Mouse (Mus musculus) C2C12 (cell line): ENCODE data around the gene Rph3al. TPM values are rescaled to one million over a fixed set of nuclear protein-coding genes. Genes with fewer than 3 reads are reported as not detected.

Experiments
- H3K27me3 ChIP-seq: one replicate; pipeline ENCODE4 v1.6.1; 2011; ENCODE audit not compliant: control insufficient read depth, insufficient read depth, insufficient read length
- H3K36me3 ChIP-seq: one replicate; pipeline ENCODE4 v1.6.1; 2011; ENCODE audit not compliant: control insufficient read depth, insufficient read depth
- H3K4me3 ChIP-seq: one replicate; pipeline ENCODE4 v1.5.1; 2011; ENCODE audit warnings: mild to moderate bottlenecking, control low read depth; ENCODE audit not compliant: poor library complexity, insufficient read depth, severe bottlenecking
- H3K79me2 ChIP-seq: one replicate; pipeline ENCODE4 v1.6.1; 2011; ENCODE audit not compliant: control insufficient read depth, insufficient read depth
- H3K79me3 ChIP-seq: one replicate; pipeline ENCODE4 v1.6.1; 2011; ENCODE audit warnings: low read depth, control low read depth
- H3ac ChIP-seq: one replicate; pipeline ENCODE3; 2011; ENCODE audit warnings: low read depth; ENCODE audit not compliant: control insufficient read depth, insufficient read length
- CEBPB ChIP-seq: IDR thresholded peaks from one replicate; pipeline ENCODE4 v1.6.1; 2011; ENCODE audit warnings: low read depth, mild to moderate bottlenecking, control low read depth, moderate library complexity
- CTCF ChIP-seq: IDR thresholded peaks from one replicate; pipeline ENCODE4 v1.5.1; 2011; ENCODE audit not compliant: control insufficient read depth, insufficient read depth, insufficient read length
- FOSL1 ChIP-seq: IDR thresholded peaks from one replicate; pipeline ENCODE4 v1.8.0; 2011; ENCODE audit warnings: mild to moderate bottlenecking, low read length; ENCODE audit not compliant: poor library complexity, insufficient read depth, severe bottlenecking
- MAX ChIP-seq: IDR thresholded peaks from one replicate; pipeline ENCODE4 v1.6.1; 2011; ENCODE audit warnings: mild to moderate bottlenecking, control low read depth
- MYOD1 ChIP-seq: IDR thresholded peaks from one replicate; pipeline ENCODE4 v1.6.1; 2011; ENCODE audit warnings: low read depth; ENCODE audit not compliant: control insufficient read depth, insufficient read length
- MYOG ChIP-seq: IDR thresholded peaks from one replicate; pipeline ENCODE4 v1.6.1; 2011; ENCODE audit not compliant: control insufficient read depth, insufficient read length; ENCODE audit errors: extremely low read depth
- USF1 ChIP-seq: IDR thresholded peaks from one replicate; pipeline ENCODE4 v1.6.1; 2011; ENCODE audit warnings: low read depth, mild to moderate bottlenecking, control low read depth, moderate library complexity
- polyA plus RNA-seq: library from polyadenylated mRNA; unstranded; fragments of >200 nt; fragmentation: generic; extraction: Trizol; gene quantifications from one replicate; pipeline ENCODE4 v1.2.1, GENCODE M21; 2012; ENCODE audit warnings: missing spikeins

Rph3al gene
- polyA plus RNA-seq, 1 experiment, result 0.11 TPM

GRCm38 (mm10) chr11:75976748-75977147 lies 38.5 kb upstream of the Rph3al start:
- no peaks in the 10 kb centered on the region for H3K36me3 ChIP-seq
- TF ChIP-seq MYOD1 (no peak), MYOG (no peak), CEBPB (no peak), MAX (no peak), FOSL1 (no peak), USF1 (no peak), CTCF (no peak)
- no peaks in the 10 kb centered on the region for H3K79me2 ChIP-seq
- no peak overlapping the region for H3ac ChIP-seq
- no peak overlapping the region for H3K4me3 ChIP-seq
- H3K79me3 ChIP-seq, result no peaks in the 10 kb centered on the region
- H3K27me3 ChIP-seq, result peaks cover 3% of the 10 kb centered on the region

GRCm38 (mm10) chr11:75973988-75974387 lies 35.8 kb upstream of the Rph3al start:
- TF ChIP-seq FOSL1 (no peak), CEBPB (no peak), MYOG (no peak), USF1 (no peak), MAX (no peak), MYOD1 (no peak), CTCF (no peak)
- no peaks in the 10 kb centered on the region for H3K79me2 ChIP-seq

GRCm38 (mm10) chr11:75972916-75973567 lies 34.8 kb upstream of the Rph3al start:
- Histone ChIP-seq H3K4me3 (no peak overlapping the region), H3K79me2 (no peaks in the 10 kb centered on the region)

More at GRCm38 (mm10) chr11:75973988-75974387, 35.8 kb upstream of the Rph3al start:
- H3K79me3 ChIP-seq, result no peaks in the 10 kb centered on the region
- no peak overlapping the region for H3K4me3 ChIP-seq
- H3K27me3 ChIP-seq, result peaks cover 13% of the 10 kb centered on the region
- H3K36me3 ChIP-seq, result no peaks in the 10 kb centered on the region
- H3ac ChIP-seq, result no peak overlapping the region

GRCm38 (mm10) chr11:75972188-75972587 lies 34.0 kb upstream of the Rph3al start:
- no peak for TF ChIP-seq CTCF
- no peak for TF ChIP-seq CEBPB
- TF ChIP-seq MYOG, result no peak
- no peak for TF ChIP-seq MYOD1
- TF ChIP-seq FOSL1, result no peak
- TF ChIP-seq USF1, result no peak
- no peak for TF ChIP-seq MAX
- H3ac ChIP-seq, result no peak overlapping the region

More at GRCm38 (mm10) chr11:75972916-75973567, 34.8 kb upstream of the Rph3al start:
- TF ChIP-seq MYOG, result no peak
- no peak for TF ChIP-seq CTCF
- TF ChIP-seq MAX, result no peak
- no peak for TF ChIP-seq FOSL1
- TF ChIP-seq CEBPB, result no peak
- no peak for TF ChIP-seq USF1
- Histone ChIP-seq H3K36me3 (no peaks in the 10 kb centered on the region), H3ac (no peak overlapping the region), H3K27me3 (peaks cover 16% of the 10 kb centered on the region), H3K79me3 (no peaks in the 10 kb centered on the region)

GRCm38 (mm10) chr11:75970629-75971028 lies 32.4 kb upstream of the Rph3al start:
- H3K27me3 ChIP-seq, result peaks cover 22% of the 10 kb centered on the region
- no peaks in the 10 kb centered on the region for H3K36me3 ChIP-seq
- H3K79me2 ChIP-seq, result no peaks in the 10 kb centered on the region
- no peak overlapping the region for H3K4me3 ChIP-seq
- TF ChIP-seq MYOG (no peak), MYOD1 (no peak), FOSL1 (no peak), CTCF (no peak), MAX (no peak), USF1 (no peak), CEBPB (no peak)
- no peaks in the 10 kb centered on the region for H3K79me3 ChIP-seq
- no peak overlapping the region for H3ac ChIP-seq

More at GRCm38 (mm10) chr11:75972188-75972587, 34.0 kb upstream of the Rph3al start:
- Histone ChIP-seq H3K79me3 (no peaks in the 10 kb centered on the region), H3K27me3 (peaks cover 16% of the 10 kb centered on the region), H3K36me3 (no peaks in the 10 kb centered on the region), H3K4me3 (no peak overlapping the region), H3K79me2 (no peaks in the 10 kb centered on the region)
